Mouse (Mus musculus) 416B (cell line): Measurements from ENCODE around the gene Nek6.

ENCODE experiments used
- DNase-seq: peaks from one replicate; pipeline ENCODE4 v3.0.0; 2011; ENCODE audit warnings: low read depth

Nek6 gene

GRCm38 (mm10) chr2:38509004-38509719 is 2.3 kb upstream of the Nek6 start:
- DNase-seq: no peak

DNA sequence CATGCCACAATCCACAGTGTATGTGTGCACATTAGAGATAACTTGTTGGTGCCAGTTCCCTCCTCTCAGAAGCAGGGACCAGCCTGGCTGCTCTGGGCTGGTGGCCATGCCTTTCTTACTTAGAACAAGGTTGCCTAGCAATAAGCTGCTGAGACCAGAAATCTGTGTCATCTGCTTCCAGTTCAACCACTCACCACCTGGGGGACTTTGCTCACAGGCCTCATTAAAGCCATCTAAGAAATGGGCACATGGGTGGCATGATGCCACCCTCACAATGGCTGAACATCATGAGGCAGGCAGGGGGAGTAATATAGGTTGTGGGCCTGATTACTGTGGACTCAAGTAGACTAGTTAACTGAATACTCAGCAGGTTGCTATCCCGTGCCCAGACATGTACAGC is 1.3 kb upstream of the Nek6 start:
- DNase-seq: peak; percentile 42

- peak; percentile 56 for DNase-seq
These were observed 1.1 kb downstream of the Nek6 start for GRCm38 (mm10) chr2:38512308-38513182.

DNA sequence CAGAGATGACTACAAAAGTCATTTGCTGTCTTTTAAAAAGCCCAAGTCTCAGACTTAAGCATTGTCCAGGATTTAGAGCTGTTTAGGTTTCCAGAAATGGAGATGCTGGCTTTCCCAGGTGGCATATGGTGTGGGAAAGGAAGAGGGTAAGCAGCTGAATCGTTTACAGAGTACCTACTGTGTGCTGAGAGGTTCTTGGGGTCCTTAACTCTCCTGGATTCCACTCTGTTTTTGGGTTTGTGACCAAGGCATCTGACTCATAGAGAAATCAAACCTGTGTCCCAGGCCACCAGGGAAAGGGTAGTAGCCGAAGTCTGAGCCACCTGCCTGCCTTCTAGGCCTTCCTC is 1.7 kb downstream of the Nek6 start:
- DNase-seq: no peak

DNA sequence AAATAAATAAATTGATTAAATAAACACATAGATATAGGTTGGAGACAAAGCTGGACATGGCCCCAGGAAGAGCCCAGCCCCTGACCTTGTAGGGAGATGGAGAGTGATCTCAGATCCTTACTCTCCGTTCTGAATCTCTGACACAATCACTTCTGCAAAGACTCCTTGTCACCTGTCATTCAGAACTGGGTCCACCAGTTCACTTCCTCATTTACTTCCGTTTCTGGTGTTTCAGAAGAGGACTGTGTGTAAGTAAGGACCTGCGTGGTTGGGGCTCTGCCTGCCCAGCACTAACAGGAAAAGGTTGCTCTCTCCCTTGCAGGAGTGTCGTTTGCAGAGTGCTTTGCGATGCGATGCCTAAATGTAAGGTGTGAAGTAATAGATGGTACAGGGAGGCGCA is 3.0 kb downstream of the Nek6 start:
- DNase-seq: peak; percentile 84

DNA sequence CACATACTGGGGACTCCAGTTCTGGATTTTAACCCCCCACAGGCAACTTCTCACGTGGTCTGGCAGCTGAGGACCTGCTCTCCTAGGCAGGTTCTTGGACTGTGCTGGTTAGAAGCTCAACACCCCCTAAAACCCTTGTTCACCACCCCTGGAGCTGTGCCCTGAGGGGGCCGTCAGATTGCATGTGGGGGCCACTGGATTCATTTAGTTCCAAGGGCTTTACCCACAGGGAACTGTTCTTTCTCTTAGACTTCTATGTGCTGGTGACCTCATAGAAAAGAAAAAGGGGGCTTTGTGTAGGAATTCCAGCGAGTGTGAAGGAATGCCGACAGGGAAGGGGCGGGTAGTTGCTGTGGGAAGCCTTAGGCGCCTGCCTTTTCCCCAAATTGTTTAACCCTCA is 4.0 kb downstream of the Nek6 start:
- DNase-seq: no peak

GRCm38 (mm10) chr2:38516471-38516870 is 5.0 kb downstream of the Nek6 start:
- no peak for DNase-seq

GRCm38 (mm10) chr2:38517045-38517444 is 5.6 kb downstream of the Nek6 start:
- DNase-seq: no peak

- DNase-seq: no peak
These were observed 7.3 kb downstream of the Nek6 start for GRCm38 (mm10) chr2:38518719-38519118.

GRCm38 (mm10) chr2:38519934-38520333 is 8.5 kb downstream of the Nek6 start:
- DNase-seq: no peak

DNA sequence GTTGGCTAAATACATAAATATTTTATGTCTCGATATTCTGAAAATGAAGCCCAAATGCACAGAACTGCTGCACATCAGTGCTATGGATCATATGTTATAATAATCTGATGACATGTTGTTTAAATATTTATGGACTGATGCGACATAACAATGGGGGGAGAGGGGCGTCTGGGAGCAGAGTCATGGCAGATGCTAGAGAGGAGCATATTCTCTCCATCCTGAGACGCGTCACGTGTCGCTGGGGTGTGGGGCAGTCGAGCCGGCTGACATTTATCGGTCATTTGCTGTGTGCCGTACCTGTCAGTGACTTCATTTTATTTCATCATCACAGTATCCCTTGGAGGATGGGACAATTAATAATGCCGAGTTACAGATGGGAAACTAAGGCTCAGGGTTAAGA is 10.2 kb downstream of the Nek6 start:
- no peak for DNase-seq

DNA sequence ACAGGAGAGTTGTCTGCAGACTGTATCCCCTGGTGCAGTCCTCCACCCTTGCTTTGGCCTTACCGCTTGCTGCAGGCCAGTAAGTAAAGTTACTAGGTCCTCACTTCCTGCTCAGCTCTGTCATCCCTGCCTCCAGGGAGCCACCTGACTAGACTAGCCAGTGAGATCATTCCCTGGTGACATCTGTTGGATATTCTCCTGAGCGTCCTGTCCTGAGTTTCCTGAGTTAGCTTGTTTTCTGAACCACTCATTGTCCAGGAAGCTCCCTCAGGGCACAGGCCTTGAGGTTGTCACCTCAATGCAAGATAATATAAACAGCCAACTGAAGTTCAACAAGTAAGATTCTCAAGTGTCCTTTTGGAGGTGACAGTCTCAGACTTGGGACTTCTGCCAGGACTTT is 10.9 kb downstream of the Nek6 start:
- peak; percentile 64 for DNase-seq

DNA sequence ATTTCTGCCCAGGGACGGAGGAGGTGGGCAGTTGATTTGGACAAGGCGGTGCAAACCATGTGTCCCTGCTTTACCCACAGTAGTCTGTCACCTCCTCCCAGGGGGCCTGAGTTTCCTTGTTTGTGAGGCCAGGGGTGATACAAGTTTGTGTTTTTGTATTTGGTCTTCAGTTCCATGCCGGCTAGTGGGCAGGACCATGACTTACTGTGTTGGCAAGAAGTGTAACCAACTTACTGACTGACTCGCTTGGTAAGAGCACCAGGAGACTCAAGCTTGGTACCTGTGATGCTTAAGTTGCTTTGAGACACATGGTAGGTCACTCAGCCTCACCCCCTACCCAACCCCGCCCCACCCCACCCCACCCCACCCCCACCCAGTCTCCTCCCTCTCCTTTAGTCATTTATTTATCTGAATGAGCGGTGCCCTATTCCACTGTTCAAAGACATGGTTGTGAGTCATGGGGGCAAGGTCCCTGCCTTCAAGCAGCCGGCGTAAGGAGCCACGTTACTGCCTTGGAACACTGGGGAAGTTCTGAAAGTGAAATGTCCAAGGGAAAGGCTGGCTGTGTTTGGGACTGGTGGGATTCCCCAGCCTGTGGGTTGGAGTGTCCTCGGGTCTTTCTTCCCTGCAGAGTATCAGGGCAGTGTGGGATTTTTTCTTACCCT is 12.5 kb downstream of the Nek6 start:
- no peak for DNase-seq

GRCm38 (mm10) chr2:38525034-38525433 is 13.6 kb downstream of the Nek6 start:
- DNase-seq: no peak

GRCm38 (mm10) chr2:38529582-38530152 is 18.2 kb downstream of the Nek6 start:
- no peak for DNase-seq

DNA sequence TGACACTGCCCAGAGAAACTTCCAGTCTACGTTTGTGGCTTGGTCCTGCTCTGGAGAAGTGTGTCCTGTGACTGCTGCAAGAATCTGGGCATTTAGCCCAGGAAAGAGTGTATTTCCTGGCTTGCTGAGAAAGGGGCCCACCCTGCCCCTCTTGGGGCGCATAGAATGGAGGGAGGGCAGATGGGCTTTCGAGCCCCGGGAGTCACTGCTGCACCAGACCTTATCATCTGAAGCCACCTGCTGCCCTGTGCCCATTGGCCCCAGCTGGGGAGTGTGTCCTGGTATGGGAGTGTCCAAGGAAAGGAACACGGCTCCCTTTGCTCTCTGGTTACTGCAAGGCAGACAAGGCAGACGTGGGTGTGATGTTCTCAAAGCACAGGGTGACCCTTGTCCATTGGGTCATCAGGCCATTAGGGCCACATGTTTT is 19.5 kb downstream of the Nek6 start:
- peak; percentile 83 for DNase-seq

DNA sequence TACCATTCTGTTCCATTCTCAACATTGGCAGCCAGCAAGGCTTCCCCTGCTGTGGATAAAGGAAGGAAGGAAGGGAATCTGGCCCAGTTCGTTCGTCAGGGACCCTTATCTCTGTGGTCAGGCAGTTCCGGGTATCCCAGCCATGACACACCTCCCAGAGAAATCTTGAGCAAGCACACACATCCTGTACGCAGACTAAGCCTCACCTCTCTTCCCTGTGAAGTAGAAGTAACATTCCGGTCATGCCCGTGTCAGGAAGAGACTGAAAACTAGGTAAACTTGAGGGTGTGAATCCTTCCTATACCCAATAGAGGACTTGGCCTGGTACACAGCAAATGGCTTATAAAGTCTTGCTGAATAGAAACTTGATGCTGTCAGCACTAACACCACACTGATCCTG is 21.9 kb downstream of the Nek6 start:
- peak; percentile 91 for DNase-seq

DNA sequence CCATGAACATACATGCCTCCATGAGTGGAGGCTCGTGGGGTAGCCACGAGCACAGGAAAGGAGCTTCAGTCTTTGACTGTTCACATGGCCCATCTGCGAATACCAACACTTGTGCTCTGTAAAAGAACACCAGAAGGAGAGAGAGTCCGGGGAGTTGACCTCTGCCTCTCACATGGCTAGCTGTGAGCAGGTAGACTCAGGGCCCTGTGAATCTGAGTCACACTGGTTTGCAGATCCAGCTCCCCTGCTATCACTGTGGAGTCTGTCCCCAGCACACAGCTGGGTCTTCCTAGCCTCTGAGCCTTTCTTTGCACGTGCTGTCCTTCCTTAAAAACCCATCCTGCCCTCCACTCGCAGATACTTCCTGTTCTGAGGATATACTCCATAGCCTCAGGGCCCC is 22.3 kb downstream of the Nek6 start:
- DNase-seq: no peak

- DNase-seq: no peak
These were observed 22.9 kb downstream of the Nek6 start for GRCm38 (mm10) chr2:38534241-38534940.

DNA sequence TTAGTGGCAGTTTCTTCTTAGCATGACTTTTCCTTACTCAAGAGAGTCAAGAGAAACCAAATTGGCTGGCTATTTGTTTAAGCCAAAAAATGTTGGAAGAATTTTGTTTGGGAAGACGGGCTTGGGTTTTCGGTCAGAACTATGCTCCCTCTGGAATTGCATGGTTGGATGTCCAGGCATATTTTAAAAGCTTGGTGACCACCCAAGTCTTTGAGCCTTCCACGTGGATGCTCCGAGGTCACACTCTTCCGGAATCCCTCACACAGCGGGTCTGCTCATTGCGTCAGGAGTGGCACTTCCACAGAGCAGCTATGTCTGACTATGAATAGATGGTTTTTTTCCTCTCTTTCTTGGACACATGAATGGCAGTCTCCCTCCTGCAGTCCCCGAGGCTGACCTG is 23.6 kb downstream of the Nek6 start:
- DNase-seq: no peak

DNA sequence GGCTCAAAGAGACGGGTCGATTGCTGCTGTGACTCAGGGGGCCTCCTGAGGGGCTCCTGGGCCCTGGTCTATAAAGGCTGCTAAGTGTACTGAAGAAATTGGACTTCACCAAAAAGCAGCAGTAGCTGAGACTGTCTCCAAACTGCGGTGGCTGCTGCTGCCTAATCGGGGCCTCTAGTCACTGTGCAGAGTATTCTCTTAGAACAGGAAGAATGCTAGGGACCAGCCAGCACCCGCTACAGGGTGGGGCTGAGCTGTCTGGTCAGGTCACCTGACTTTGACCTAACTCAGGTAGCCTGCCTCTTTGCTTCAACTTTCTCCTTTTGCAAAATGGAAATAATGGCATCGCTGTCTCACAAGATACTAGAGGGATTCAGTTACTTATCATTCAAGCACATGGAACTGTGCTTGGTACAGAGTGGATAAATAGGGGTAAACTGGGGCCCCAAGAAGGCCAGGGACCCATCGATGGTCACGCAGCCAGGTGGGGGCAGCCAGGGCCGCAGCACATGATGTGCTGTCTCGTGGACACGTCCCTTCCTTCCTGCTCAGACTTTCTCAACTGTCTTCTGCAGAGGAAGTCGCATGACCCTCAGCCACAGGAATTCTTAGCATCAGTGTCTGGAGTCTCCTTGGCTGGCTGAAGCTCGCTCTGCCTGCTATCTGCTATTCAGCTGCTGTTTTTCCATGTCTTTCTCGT is 24.2 kb downstream of the Nek6 start:
- peak; percentile 74 for DNase-seq
